Comparison of ENCODE assay signal across 8 mouse cellular contexts in genomic region chr5:134617071-134617470, GRCm38 (mm10). TPM values are rescaled to one million over a fixed set of nuclear protein-coding genes. Genes with fewer than 3 reads are reported as not detected.
DNase-seq lines count a peak whose midpoint lies in the region; ATAC-seq and TF ChIP-seq lines count a peak whose summit lies in the region.

No protein-coding gene starts in this region.

- peaks cover 53% of the 10 kb centered on the region for H3K36me3 ChIP-seq in lung, embryonic 14.5 days (ENCODE audit: insufficient read depth)

- no peak overlapping the region for H3K27ac ChIP-seq in lung, embryonic 14.5 days (ENCODE audit: low read depth)

- H3K4me2 ChIP-seq in lung, embryonic 14.5 days = no peak overlapping the region

- peak; percentile 86 for TF ChIP-seq CTCF in lung, embryonic 14.5 days (IDR thresholded peaks at IDR 0.05; ENCODE audit: low read depth)

- no peak overlapping the region for H3K9ac ChIP-seq in lung, embryonic 14.5 days

- no peaks in the 10 kb centered on the region for H3K27me3 ChIP-seq in lung, embryonic 14.5 days (ENCODE audit: insufficient read depth, low read length)

- H3K9me3 ChIP-seq in lung, embryonic 14.5 days (ENCODE audit: low read depth, low read length) = no peaks in the 10 kb centered on the region

- DNase-seq in B cell, adult 2 months = peak; percentile 82 to 84
- peak; percentile 58 for DNase-seq in ES-CJ7 (ENCODE audit: low read depth, low spot score)
- peak; percentile 57 to 62 for DNase-seq in frontal cortex, postnatal 36 days (ENCODE audit: low spot score in 2 of 2)
- DNase-seq in kidney, postnatal 14 days = peak; percentile 71
- peak; percentile 61 for DNase-seq in lung, embryonic 14.5 days
- DNase-seq in right cerebral cortex, postnatal 36 days (ENCODE audit: low spot score in 2 of 2) = peak; percentile 29 to 42
- no peak for DNase-seq in Muller cell, postnatal 12 days (ENCODE audit: inconsistent ontology term)

- ATAC-seq in cerebellum, adult (ENCODE audit: insufficient number of reproducible peaks, low FRiP score, low TSS enrichment) = peak; percentile 40; the same call in 1 of the 2 replicates
- ATAC-seq in lung, embryonic 14.5 days (ENCODE audit: insufficient read depth) = peak; percentile 9; the same call in 1 of the 2 replicates

- no peak overlapping the region for H3K4me3 ChIP-seq in lung, embryonic 14.5 days (ENCODE audit: low read depth, low read length)

- WGBS in lung, embryonic 14.5 days = 64% methylated on average over 3 of the region's 3 CpGs

- H3K4me1 ChIP-seq in lung, embryonic 14.5 days (ENCODE audit: insufficient read depth) = no peaks in the 10 kb centered on the region

RNA-seq across cellular contexts. Expression of gene Lat2, which starts 2.2 kb away (rescaled TPM):
- polyA plus RNA-seq in lung, embryonic 14.5 days (2014; fragmentation: Nextera tagmentation; extraction: Ambion mirVana) = 2.1 and 2.9 TPM in 2 replicates

RNA-seq across cellular contexts. Expression of gene Eif4h, which starts 22.2 kb away (rescaled TPM):
- 557 and 559 TPM in 2 replicates for polyA plus RNA-seq in lung, embryonic 14.5 days (2014; fragmentation: Nextera tagmentation; extraction: Ambion mirVana)

RNA-seq across cellular contexts. Expression of gene Rfc2, which starts 35.9 kb away (rescaled TPM):
- polyA plus RNA-seq in lung, embryonic 14.5 days (2014; fragmentation: Nextera tagmentation; extraction: Ambion mirVana) = 324 and 338 TPM in 2 replicates

RNA-seq across cellular contexts. Expression of gene Syna, which starts 57.1 kb away (rescaled TPM):
- not detected in 2 replicates for polyA plus RNA-seq in lung, embryonic 14.5 days (2014; fragmentation: Nextera tagmentation; extraction: Ambion mirVana)
